Mouse (Mus musculus): ENCODE results near the gene Hhat.

DNA sequence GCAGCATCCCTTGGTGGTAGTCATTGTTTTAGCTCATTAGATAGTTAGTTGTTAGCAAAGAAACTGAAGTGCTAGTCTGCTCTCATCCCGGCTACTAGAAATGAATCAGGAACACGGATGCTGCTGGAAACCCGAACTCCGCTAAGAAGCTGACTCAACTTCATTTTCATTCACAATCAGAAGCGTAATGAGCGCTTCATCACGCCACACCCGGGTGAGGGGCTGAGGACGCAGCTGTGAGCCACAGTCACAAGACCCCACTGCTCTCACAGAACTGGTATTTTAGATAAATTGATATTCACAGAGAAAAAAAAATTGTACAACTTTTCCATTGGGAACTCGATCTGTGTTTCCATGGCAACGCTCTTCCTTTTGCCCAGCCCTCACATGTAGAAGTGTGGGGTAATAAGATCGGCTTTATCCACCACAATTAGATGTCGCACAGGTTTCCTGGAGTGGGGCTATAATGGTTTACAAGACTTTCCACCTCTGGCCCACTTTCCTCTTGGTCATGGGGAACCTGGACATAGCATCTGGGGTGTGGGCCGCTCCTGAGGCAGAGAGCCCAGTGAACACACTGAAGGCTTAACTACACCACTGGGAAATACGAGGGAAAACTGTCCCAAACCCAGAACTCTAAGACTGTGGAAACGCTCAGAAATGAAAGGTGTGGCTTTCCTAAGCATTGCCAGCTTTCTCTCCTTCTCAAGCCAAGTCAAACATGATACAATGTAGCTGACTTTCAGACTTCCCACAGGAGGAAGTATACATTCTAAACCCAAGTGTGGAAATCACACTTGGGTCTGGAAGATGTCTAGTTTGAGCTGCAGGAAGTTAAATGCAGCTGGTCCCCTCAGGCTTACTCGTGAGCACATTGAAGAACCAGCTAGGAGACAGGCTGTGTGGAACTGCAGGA lies 14.3 kb upstream of the Hhat start:
- no peak for TF ChIP-seq CTCF (conservative IDR thresholded peaks at IDR 0.05; ENCODE audit: low read length)
- TF ChIP-seq NANOG (IDR thresholded peaks at IDR 0.05; ENCODE audit: borderline replicate concordance, low read length), result no peak
- no peak for TF ChIP-seq POU5F1 (IDR thresholded peaks at IDR 0.05; ENCODE audit: borderline replicate concordance, low read length)

Data from E14TG2a.4 (cell line).